Mouse (Mus musculus): ENCODE results near the gene Slc35b1. TPM values are rescaled to one million over a fixed set of nuclear protein-coding genes. Genes with fewer than 3 reads are reported as not detected.
"Not testable (repeated sequence)": the region's sequence is repeated elsewhere in the genome, so short reads cannot be mapped to it uniquely, and the experiment has no call there.

The Slc35b1 gene
- polyA plus RNA-seq, 1 experiment = 79.1 TPM

DNA sequence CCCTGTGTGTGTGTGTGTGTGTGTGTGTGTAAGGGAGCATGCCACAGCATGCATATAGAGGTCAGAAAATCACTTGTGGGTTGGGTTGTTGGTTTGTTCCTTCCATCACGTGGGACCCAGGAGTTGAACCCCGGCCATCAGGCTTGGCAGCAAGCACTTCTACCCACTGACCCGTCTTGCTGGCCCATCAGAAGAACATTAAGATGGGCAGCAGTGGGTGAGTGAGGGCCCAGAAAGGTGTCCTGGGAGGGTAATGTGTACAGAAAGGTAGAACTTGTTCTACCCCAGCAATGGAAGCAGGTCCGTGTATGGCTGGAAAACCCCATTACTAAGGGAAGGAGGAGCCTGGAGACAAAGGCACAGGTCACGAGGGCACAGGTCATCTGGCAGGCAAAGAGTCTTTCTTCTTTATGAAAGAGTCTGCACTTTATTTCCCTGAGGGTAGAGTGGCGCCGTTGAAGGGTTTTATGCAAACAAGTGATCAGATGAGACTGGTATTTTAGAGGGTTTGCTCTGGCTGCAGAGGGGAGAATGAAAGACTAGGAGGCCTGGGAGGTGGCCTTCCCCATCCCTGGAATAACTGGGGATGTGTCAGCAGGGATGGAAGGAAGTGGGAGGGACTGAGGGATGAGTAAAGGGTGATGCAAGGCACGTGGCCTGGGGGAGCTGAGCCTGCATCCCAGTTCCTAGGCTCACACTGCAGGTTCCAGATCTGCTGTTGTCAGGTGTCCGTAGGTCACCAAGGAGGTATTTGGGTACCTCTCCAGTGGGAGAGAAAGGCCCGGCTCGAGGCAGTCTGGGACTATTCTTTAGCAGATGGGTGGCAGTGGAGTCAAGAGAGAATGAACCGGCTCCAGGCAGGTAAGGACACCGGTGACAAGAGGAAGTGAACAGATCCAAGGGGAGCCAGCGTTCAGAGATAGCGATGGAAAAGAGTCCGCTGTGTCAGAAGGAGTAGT is 19.2 kb downstream of the Slc35b1 start:
- H3K36me3 ChIP-seq (ENCODE audit: control insufficient read depth, insufficient read depth) = no peaks in the 10 kb centered on the region
- peak overlapping the region; percentile 15 for H3K4me3 ChIP-seq (ENCODE audit: insufficient read depth, poor library complexity, severe bottlenecking)
- H3K79me2 ChIP-seq (ENCODE audit: control insufficient read depth, insufficient read depth) = no peaks in the 10 kb centered on the region
- no peak for TF ChIP-seq MYOD1 (IDR thresholded peaks at IDR 0.05; ENCODE audit: control insufficient read depth, insufficient read length, low read depth)
- peak; percentile 96 for TF ChIP-seq MAX (IDR thresholded peaks at IDR 0.05)
- TF ChIP-seq CTCF (IDR thresholded peaks at IDR 0.05; ENCODE audit: control insufficient read depth, insufficient read depth, insufficient read length) = no peak
- TF ChIP-seq FOSL1 (IDR thresholded peaks at IDR 0.05; ENCODE audit: insufficient read depth, low read length, poor library complexity, severe bottlenecking) = no peak
- TF ChIP-seq USF1 (IDR thresholded peaks at IDR 0.05; ENCODE audit: low read depth) = peak; percentile 90
- no peak for TF ChIP-seq MYOG (IDR thresholded peaks at IDR 0.05; ENCODE audit: control insufficient read depth, extremely low read depth, insufficient read length)
- peak; percentile 71 for TF ChIP-seq CEBPB (IDR thresholded peaks at IDR 0.05; ENCODE audit: low read depth)
- no peaks in the 10 kb centered on the region for H3K79me3 ChIP-seq (ENCODE audit: low read depth)
- peak overlapping the region; percentile 53 for H3ac ChIP-seq (ENCODE audit: control insufficient read depth, insufficient read length, low read depth)
- no peaks in the 10 kb centered on the region for H3K27me3 ChIP-seq (ENCODE audit: control insufficient read depth, insufficient read depth, insufficient read length)

DNA sequence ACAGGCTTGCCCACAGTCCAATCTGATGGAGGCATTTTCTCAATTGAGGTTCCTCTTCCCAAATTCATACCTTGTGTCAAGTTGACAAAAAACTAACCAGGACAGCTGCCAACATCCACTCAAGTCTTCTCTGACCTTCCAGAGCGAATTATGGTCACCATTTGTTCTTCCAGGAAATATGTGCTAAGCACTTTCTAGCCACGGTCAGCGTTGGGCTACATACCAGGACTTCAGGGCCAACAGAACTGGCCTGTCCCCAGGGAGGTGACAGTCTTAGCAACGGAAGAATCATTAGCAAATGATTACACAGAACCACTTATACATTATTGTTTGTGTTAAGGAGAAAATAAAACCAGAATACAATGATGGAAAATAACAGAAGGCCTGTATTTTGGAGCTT is 21.3 kb downstream of the Slc35b1 start:
- Histone ChIP-seq H3K4me3 (ENCODE audit: insufficient read depth, poor library complexity, severe bottlenecking) (no peak overlapping the region), H3K79me2 (ENCODE audit: control insufficient read depth, insufficient read depth) (no peaks in the 10 kb centered on the region), H3K36me3 (ENCODE audit: control insufficient read depth, insufficient read depth) (no peaks in the 10 kb centered on the region), H3K79me3 (ENCODE audit: low read depth) (no peaks in the 10 kb centered on the region), H3K27me3 (ENCODE audit: control insufficient read depth, insufficient read depth, insufficient read length) (no peaks in the 10 kb centered on the region), H3ac (ENCODE audit: control insufficient read depth, insufficient read length, low read depth) (no peak overlapping the region)
- TF ChIP-seq MYOD1 (IDR thresholded peaks at IDR 0.05; ENCODE audit: control insufficient read depth, insufficient read length, low read depth) (no peak), MYOG (IDR thresholded peaks at IDR 0.05; ENCODE audit: control insufficient read depth, extremely low read depth, insufficient read length) (no peak), FOSL1 (IDR thresholded peaks at IDR 0.05; ENCODE audit: insufficient read depth, low read length, poor library complexity, severe bottlenecking) (no peak), CTCF (IDR thresholded peaks at IDR 0.05; ENCODE audit: control insufficient read depth, insufficient read depth, insufficient read length) (no peak), MAX (IDR thresholded peaks at IDR 0.05) (no peak), CEBPB (IDR thresholded peaks at IDR 0.05; ENCODE audit: low read depth) (no peak), USF1 (IDR thresholded peaks at IDR 0.05; ENCODE audit: low read depth) (no peak)

DNA sequence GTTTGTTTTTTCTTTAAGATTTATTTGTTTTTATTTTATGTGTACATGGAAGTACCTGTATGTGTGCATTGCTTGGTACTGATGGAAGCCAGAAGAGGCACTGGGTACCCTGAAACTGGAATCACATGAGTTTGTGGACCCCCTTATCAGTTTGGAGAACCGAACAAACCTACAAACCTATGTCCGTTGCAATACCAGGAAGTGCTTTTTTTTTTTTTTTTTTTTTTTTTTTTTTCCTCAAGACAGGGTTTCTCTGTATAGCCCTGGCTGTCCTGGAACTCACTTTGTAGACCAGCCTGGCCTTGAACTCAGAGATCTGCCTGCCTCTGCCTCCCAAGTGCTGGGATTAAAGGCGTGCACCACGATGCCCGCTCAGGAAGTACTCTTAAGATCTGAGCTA is 21.9 kb downstream of the Slc35b1 start:
- not testable (repeated sequence) for H3K36me3 ChIP-seq (ENCODE audit: control insufficient read depth, insufficient read depth); H3K79me3 ChIP-seq (ENCODE audit: low read depth); H3K79me2 ChIP-seq (ENCODE audit: control insufficient read depth, insufficient read depth); H3ac ChIP-seq (ENCODE audit: control insufficient read depth, insufficient read length, low read depth); H3K4me3 ChIP-seq (ENCODE audit: insufficient read depth, poor library complexity, severe bottlenecking); H3K27me3 ChIP-seq (ENCODE audit: control insufficient read depth, insufficient read depth, insufficient read length)

DNA sequence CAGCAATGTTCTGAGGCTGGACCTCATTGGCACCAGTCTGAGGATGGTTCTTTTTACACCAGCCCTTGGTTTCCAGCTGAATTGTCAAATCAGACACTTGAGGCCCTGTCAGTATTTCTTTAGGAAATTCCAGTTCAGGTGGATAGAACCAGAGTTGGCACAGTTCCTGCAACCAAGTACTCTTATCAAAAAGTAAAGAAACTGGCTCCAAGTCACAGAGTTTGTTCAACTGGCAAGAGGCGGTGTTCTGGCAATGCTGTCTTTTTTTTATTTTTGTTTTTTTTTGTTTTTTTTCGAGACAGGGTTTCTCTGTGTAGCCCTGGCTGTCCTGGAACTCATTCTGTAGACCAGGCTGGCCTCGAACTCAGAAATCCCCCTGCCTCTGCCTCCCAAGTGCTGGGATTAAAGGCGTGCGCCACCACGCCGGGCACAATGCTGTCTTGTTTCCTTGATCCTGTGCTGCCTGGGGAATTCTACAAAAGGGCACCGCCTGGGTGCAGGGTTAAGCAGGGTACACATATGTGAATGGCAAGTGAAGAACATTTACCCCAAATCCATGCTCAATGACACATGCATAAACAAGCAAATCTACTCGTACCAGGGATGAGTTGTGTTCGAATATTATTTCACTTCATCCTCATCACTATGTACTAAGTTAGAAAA is 25.1 kb downstream of the Slc35b1 start:
- TF ChIP-seq CTCF (IDR thresholded peaks at IDR 0.05; ENCODE audit: control insufficient read depth, insufficient read depth, insufficient read length) = no peak
- TF ChIP-seq MYOD1 (IDR thresholded peaks at IDR 0.05; ENCODE audit: control insufficient read depth, insufficient read length, low read depth) = no peak
- TF ChIP-seq MYOG (IDR thresholded peaks at IDR 0.05; ENCODE audit: control insufficient read depth, extremely low read depth, insufficient read length) = no peak
- H3K4me3 ChIP-seq (ENCODE audit: insufficient read depth, poor library complexity, severe bottlenecking) = no peak overlapping the region
- H3K79me3 ChIP-seq (ENCODE audit: low read depth) = no peaks in the 10 kb centered on the region
- H3K36me3 ChIP-seq (ENCODE audit: control insufficient read depth, insufficient read depth) = no peaks in the 10 kb centered on the region
- no peaks in the 10 kb centered on the region for H3K27me3 ChIP-seq (ENCODE audit: control insufficient read depth, insufficient read depth, insufficient read length)
- peaks cover 3% of the 10 kb centered on the region for H3K79me2 ChIP-seq (ENCODE audit: control insufficient read depth, insufficient read depth)
- H3ac ChIP-seq (ENCODE audit: control insufficient read depth, insufficient read length, low read depth) = no peak overlapping the region

DNA sequence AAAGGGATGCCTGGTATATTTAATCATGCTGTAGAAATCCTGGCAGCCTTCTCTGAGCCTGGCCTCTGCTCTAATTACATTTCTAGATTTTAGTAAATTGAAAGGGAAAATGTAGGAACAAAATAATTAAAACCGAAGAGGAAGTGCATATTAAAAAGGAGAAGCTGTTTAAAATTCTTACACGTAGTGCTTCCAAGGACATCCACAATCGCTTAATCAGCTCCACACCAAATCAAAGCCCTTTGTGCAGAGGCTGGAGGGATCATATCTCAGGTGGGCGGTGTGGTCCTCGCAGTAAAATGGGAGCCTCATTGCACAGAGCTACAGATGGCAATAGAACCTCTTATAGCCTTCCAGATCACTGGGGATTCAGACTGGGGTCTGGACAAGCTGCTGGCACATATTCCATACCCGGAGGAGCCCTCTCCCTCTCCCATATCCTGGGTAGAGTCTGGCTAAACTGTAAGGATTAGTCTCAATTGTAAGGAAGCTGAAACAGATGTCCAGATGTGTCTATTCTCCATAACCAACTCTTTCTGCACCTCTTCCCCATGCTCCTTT is 27.0 kb downstream of the Slc35b1 start:
- TF ChIP-seq MAX (IDR thresholded peaks at IDR 0.05) = no peak
- no peak for TF ChIP-seq CTCF (IDR thresholded peaks at IDR 0.05; ENCODE audit: control insufficient read depth, insufficient read depth, insufficient read length)
- TF ChIP-seq MYOD1 (IDR thresholded peaks at IDR 0.05; ENCODE audit: control insufficient read depth, insufficient read length, low read depth) = no peak
- TF ChIP-seq USF1 (IDR thresholded peaks at IDR 0.05; ENCODE audit: low read depth) = no peak
- no peak for TF ChIP-seq CEBPB (IDR thresholded peaks at IDR 0.05; ENCODE audit: low read depth)
- no peak for TF ChIP-seq MYOG (IDR thresholded peaks at IDR 0.05; ENCODE audit: control insufficient read depth, extremely low read depth, insufficient read length)
- no peak for TF ChIP-seq FOSL1 (IDR thresholded peaks at IDR 0.05; ENCODE audit: insufficient read depth, low read length, poor library complexity, severe bottlenecking)
- no peak overlapping the region for H3ac ChIP-seq (ENCODE audit: control insufficient read depth, insufficient read length, low read depth)
- H3K4me3 ChIP-seq (ENCODE audit: insufficient read depth, poor library complexity, severe bottlenecking) = no peak overlapping the region
- H3K79me2 ChIP-seq (ENCODE audit: control insufficient read depth, insufficient read depth) = peaks cover 22% of the 10 kb centered on the region
- no peaks in the 10 kb centered on the region for H3K27me3 ChIP-seq (ENCODE audit: control insufficient read depth, insufficient read depth, insufficient read length)
- H3K36me3 ChIP-seq (ENCODE audit: control insufficient read depth, insufficient read depth) = no peaks in the 10 kb centered on the region
- H3K79me3 ChIP-seq (ENCODE audit: low read depth) = peaks cover 17% of the 10 kb centered on the region

All from C2C12 (cell line).